Mouse (Mus musculus) megakaryocyte, embryonic 14.5 days (primary cell): ENCODE results near the gene Ubr7. TPM values are rescaled to one million over a fixed set of nuclear protein-coding genes. Genes with fewer than 3 reads are reported as not detected.

Source experiments
- H3K27me3 ChIP-seq: replicated peaks from 2 replicates; pipeline ENCODE3; 2012; ENCODE audit warnings: inconsistent platforms
- H3K36me3 ChIP-seq: replicated peaks from 2 replicates; pipeline ENCODE3; 2012; ENCODE audit warnings: low read length, inconsistent platforms, mixed read lengths
- H3K4me1 ChIP-seq: 2 replicates; pipeline ENCODE4 v1.6.1; 2012; ENCODE audit warnings: inconsistent platforms
- H3K4me3 ChIP-seq: replicated peaks from 2 replicates; pipeline ENCODE3; 2012; ENCODE audit warnings: moderate library complexity, mild to moderate bottlenecking, inconsistent platforms
- H3K9me3 ChIP-seq: 2 replicates; pipeline ENCODE4 v1.6.1; 2012; ENCODE audit warnings: inconsistent platforms
- FLI1 ChIP-seq: IDR thresholded peaks from 2 replicates; pipeline ENCODE4 v1.6.1; 2012; ENCODE audit warnings: low read length, inconsistent platforms, mixed read lengths
- GATA1 ChIP-seq: IDR thresholded peaks from 3 replicates; pipeline ENCODE4 v1.6.1; 2012; ENCODE audit warnings: mixed read lengths, low read length, inconsistent platforms, borderline replicate concordance
- polyA plus RNA-seq: library from polyadenylated mRNA; stranded (reverse); fragments of >175 nt; gene quantifications from 2 replicates; pipeline ENCODE4 v1.2.3, GENCODE M21; 2012; ENCODE audit warnings: low replicate concordance; ENCODE audit not compliant: insufficient read depth

The Ubr7 gene
- polyA plus RNA-seq, 1 experiment: 11.3 TPM

DNA sequence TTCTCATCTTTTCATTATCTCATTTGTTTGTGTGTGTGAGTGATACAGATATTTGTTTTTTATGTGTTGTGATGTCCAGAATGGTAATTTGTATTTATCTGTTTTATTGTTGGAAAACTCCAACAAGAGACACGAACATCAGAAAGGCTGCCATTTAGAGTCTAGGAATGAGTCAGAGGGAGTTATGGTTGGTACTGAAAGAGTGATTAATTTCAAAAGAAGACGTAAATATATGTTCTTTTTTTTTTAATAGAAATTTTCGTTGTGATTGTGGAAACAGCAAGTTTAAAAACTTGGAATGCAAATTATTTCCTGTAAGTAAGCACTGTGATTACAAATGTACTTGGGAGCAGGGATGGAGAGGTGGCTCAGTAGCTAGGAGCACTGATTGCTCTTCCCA, 3.9 kb downstream of the Ubr7 start:
- H3K9me3 ChIP-seq: no peaks in the 10 kb centered on the region
- no peaks in the 10 kb centered on the region for H3K27me3 ChIP-seq
- no peak for TF ChIP-seq FLI1
- no peak for TF ChIP-seq GATA1
- no peak overlapping the region for H3K4me3 ChIP-seq
- H3K4me1 ChIP-seq: peaks cover 42% of the 10 kb centered on the region
- H3K36me3 ChIP-seq: peaks cover 60% of the 10 kb centered on the region

DNA sequence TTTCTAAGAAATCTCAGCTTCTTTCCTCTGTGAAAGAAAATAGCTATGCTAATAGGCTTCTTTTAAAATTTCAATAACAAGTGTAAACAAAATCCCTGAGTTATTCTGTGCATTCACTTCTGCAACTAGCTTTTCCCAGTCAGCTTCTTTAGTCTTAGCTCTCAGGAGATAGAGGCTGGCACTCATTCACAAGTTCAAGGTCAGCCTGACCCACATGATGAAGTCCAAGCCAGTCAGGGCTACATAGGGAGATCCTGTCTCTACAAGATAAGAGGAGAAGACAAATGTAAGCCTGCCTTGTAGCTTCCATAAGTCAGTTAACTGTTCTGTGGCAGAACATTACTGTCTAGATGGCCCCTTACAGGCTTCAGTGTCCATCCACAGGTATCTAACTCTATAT, 5.9 kb downstream of the Ubr7 start:
- peaks cover 80% of the 10 kb centered on the region for H3K36me3 ChIP-seq
- no peak overlapping the region for H3K4me3 ChIP-seq
- H3K9me3 ChIP-seq: no peaks in the 10 kb centered on the region
- H3K27me3 ChIP-seq: no peaks in the 10 kb centered on the region
- no peak for TF ChIP-seq GATA1
- TF ChIP-seq FLI1: no peak
- peaks cover 46% of the 10 kb centered on the region for H3K4me1 ChIP-seq

DNA sequence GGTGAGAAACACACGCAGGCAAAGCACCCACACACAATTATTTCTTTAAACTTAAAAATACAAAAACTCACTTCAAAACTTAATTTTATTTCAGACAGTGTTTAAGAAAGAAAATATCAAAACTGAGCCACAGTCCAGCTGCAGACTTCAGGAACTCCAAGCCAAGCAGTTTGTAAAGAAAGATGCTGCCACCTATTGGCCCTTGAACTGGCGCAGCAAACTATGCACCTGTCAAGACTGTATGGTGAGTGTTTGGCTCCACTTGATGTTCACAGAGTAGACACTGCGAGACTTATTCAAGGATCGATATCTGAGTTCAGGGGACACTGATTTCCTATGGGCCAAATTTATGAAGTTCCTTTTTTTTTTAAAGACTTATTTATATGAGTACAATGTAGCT, 11.2 kb downstream of the Ubr7 start:
- no peaks in the 10 kb centered on the region for H3K27me3 ChIP-seq
- no peak overlapping the region for H3K4me3 ChIP-seq
- H3K4me1 ChIP-seq: peaks cover 47% of the 10 kb centered on the region
- H3K36me3 ChIP-seq: peaks cover 98% of the 10 kb centered on the region
- TF ChIP-seq FLI1 (no peak), GATA1 (no peak)
- no peaks in the 10 kb centered on the region; the same call in 1 of the 2 replicates for H3K9me3 ChIP-seq

DNA sequence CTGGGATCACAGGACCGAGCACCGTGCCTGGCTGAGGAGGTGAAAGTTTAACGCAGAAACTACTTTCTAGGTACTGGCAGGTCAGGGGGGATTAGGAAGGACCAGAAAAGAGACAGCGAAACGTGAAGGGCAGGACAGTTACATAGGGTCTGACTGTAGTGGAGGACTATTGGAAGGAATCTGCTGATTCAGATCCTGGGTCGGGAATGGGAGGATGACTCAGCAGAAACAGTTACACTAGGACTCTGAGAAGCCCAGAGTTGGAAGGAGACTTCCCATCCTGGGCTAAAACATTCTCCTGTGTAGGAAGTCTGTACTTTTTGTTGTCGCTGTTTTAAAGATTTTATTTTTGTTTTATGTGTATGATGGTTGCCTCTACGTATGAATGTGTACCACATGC, 13.8 kb downstream of the Ubr7 start:
- H3K4me3 ChIP-seq: no peak overlapping the region
- TF ChIP-seq GATA1 (no peak), FLI1 (no peak)
- H3K27me3 ChIP-seq: no peaks in the 10 kb centered on the region
- no peaks in the 10 kb centered on the region; the same call in 1 of the 2 replicates for H3K9me3 ChIP-seq
- peaks cover 30% of the 10 kb centered on the region for H3K4me1 ChIP-seq
- H3K36me3 ChIP-seq: peaks cover 99% of the 10 kb centered on the region

DNA sequence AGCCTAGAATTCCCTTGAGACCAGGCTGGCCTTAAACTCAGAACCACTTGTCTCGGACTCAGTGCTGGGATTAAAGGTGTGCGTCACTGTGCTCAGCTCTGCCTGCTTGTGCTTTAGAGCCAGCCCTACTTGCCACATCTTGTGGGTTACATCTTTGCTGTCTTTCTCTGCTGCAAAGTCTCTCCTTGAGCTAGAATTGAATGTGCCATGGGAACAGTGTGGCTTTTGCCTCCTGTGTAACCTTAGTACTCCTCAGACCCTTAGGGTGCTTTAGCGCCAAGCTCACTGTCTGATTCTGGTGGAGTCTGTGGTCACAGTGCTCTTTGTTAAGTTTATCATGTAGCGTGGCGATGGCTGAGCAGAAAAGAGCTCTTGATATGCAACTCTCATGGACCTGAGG, 14.9 kb downstream of the Ubr7 start:
- no peaks in the 10 kb centered on the region for H3K27me3 ChIP-seq
- H3K4me1 ChIP-seq: peaks cover 32% of the 10 kb centered on the region
- no peak overlapping the region for H3K4me3 ChIP-seq
- H3K9me3 ChIP-seq: no peaks in the 10 kb centered on the region; the same call in 1 of the 2 replicates
- TF ChIP-seq FLI1 (no peak), GATA1 (no peak)
- H3K36me3 ChIP-seq: peaks cover 99% of the 10 kb centered on the region

DNA sequence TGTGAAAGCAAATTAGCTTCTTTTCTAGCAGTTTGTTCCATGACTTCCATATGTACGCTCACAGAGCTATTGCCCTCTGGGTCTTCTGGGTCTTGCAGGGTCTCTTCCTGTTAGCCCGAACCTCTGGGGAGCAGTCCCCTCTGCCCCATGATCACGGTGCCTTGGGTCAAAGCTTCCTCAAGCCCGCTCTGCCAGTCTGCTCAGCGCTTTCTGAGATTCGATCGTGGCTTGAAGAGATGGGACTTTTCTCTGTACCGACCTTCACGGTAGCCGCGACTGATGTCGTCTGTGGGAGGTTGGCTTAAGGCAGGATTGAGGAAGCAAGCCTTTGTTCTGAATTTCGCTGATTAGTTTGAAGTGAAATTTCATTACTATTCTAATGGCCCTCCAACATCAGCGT, 18.3 kb downstream of the Ubr7 start:
- Histone ChIP-seq H3K4me1 (peaks cover 56% of the 10 kb centered on the region), H3K27me3 (no peaks in the 10 kb centered on the region), H3K4me3 (no peak overlapping the region), H3K36me3 (peaks cover 94% of the 10 kb centered on the region), H3K9me3 (no peaks in the 10 kb centered on the region; the same call in 1 of the 2 replicates)
- TF ChIP-seq GATA1 (no peak), FLI1 (no peak)

DNA sequence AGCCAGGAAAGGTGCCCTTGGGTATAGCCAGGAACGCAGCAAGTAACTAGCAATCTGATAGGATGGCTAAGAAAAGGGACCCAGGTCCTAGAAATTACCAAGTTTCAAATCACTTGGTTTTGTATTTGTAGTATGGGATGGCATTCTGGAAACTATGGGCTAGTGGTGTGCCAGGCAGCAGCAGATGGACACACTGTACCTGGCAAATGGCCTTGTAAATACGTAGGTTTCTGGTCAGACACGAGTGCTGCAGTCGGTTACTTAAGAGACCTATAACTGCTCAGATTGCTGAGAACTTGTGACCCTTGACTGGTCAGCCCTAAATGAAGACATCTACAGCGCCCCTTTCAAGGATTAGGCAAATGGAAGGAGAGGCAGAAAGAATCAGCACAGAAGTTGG, 20.4 kb downstream of the Ubr7 start:
- peaks cover 37% of the 10 kb centered on the region for H3K4me1 ChIP-seq
- H3K4me3 ChIP-seq: no peak overlapping the region
- H3K27me3 ChIP-seq: no peaks in the 10 kb centered on the region
- TF ChIP-seq FLI1: no peak
- no peak for TF ChIP-seq GATA1
- no peaks in the 10 kb centered on the region for H3K9me3 ChIP-seq
- H3K36me3 ChIP-seq: peaks cover 92% of the 10 kb centered on the region

DNA sequence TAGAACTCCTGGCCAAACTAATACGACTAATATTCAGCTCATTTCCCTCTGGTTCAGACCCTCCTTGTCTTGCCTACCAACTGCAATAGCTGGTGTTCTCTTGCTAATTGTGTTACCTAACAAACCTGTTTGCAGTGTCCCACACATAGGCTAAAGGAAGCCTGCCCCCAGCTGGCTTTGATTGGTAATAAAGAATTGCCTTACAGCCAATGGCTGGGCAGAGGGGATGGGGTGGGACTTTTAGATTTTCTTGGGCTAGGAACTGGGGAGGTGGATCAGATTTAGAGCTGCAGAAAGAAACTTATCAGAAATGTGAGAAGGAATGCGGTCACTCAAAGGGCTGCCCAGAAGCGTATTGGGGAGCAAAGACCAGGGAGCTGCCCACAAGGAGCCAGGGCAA, 21.7 kb downstream of the Ubr7 start:
- Histone ChIP-seq H3K4me1 (peaks cover 34% of the 10 kb centered on the region), H3K27me3 (no peaks in the 10 kb centered on the region), H3K36me3 (peaks cover 93% of the 10 kb centered on the region)

DNA sequence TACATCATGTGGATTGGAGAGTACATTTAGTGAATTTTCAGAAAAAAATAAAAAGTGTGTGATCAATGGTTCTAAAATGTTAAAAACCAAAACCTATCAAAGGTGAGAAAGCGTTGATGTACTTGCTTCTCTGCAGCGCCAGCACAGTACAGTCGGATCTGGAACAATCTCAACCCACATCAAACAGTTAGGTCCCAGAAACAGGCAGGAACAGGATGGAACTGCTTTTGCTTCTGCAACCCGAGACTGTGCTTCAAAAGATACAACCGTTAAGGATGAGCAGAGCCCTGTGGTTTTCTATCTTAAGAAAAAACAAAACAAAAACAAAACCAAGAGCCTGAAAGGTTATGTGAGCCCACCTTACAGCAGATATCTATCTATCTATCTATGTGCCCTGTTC, 25.1 kb downstream of the Ubr7 start:
- Histone ChIP-seq H3K36me3 (peaks cover 93% of the 10 kb centered on the region), H3K4me1 (peaks cover 30% of the 10 kb centered on the region)
- no peak for TF ChIP-seq FLI1
- no peak for TF ChIP-seq GATA1

More for the DNA sequence above, 21.7 kb downstream of the Ubr7 start:
- Histone ChIP-seq H3K9me3 (no peaks in the 10 kb centered on the region), H3K4me3 (no peak overlapping the region)
- no peak for TF ChIP-seq GATA1
- TF ChIP-seq FLI1: no peak

DNA sequence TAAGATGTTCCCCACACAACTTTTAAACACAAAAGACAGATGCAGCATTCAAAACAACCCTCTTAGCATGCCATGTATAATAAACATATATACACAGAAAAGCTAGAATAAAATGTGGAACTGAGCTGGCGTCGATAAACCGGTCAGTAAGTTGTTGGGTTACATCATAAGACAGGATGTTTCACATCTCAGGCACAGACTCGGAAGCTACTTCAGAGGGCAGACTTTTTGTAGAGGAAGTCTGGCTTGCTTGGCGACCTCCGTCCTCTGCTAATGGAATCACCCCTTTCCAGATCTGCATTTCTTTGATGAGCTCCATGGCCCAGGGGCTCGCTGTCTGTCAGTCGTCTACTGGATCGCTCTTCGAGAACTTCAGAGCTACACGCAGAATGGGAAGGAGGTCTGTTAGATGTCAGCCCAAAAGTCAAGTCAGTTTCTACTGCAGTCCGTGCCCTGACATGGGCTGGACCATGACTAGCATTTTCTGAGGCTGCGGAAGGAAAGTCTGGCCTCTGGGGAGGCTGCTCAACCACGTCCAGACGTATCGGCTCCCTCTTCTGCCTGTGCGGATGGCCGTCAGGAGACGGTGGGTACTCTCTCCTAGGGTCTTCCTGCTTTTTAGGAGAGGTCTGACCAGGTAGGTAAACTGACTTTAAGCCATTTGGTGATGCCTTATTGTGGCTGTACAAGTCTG, 27.3 kb downstream of the Ubr7 start:
- no peaks in the 10 kb centered on the region for H3K9me3 ChIP-seq
- H3K4me1 ChIP-seq: peaks cover 8% of the 10 kb centered on the region; the same call in 1 of the 2 replicates
- peaks cover 94% of the 10 kb centered on the region for H3K36me3 ChIP-seq
- no peak for TF ChIP-seq GATA1
- no peak for TF ChIP-seq FLI1
- no peak overlapping the region for H3K4me3 ChIP-seq
- no peaks in the 10 kb centered on the region for H3K27me3 ChIP-seq

More for the DNA sequence above, 25.1 kb downstream of the Ubr7 start:
- H3K27me3 ChIP-seq: no peaks in the 10 kb centered on the region
- H3K9me3 ChIP-seq: no peaks in the 10 kb centered on the region
- no peak overlapping the region for H3K4me3 ChIP-seq

DNA sequence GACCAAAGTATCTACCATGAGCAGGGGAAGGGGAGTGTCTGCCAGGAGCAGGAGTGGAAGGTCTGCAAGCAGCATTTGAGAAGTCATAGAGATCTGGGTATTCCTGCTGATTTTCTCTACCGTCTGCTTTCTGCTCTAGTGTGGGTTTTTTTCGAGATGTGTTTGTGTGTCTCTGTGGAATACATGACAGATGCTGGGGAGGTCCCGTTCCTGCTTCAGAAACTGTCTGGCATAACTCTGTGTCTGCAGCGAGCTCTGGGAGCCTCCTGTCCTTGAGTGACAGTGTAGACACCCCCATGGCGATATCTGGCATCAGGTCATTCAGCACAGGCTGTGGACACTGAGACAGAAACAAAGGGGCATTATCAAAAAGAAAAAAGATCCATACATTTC, 27.8 kb downstream of the Ubr7 start:
- Histone ChIP-seq H3K9me3 (no peaks in the 10 kb centered on the region), H3K36me3 (peaks cover 94% of the 10 kb centered on the region), H3K4me1 (peaks cover 8% of the 10 kb centered on the region; the same call in 1 of the 2 replicates), H3K27me3 (no peaks in the 10 kb centered on the region), H3K4me3 (no peak overlapping the region)
- TF ChIP-seq GATA1 (no peak), FLI1 (no peak)
